Mouse (Mus musculus) lung, postnatal 0 days (tissue): ENCODE data around the gene Asphd1.

Experiments
- CTCF ChIP-seq: IDR thresholded peaks from 2 replicates; pipeline ENCODE4 v1.5.1; 2016; ENCODE audit warnings: antibody characterized with exemption, mild to moderate bottlenecking
- EP300 ChIP-seq: IDR thresholded peaks from 2 replicates; pipeline ENCODE4 v1.6.1; 2016; ENCODE audit warnings: antibody characterized with exemption, mild to moderate bottlenecking, control low read depth

- TF ChIP-seq CTCF (no peak), EP300 (no peak)
Observed at GRCm38 (mm10) chr7:126949403-126949792, at the start of gene Asphd1.
